Comparison of ENCODE assay signal across 21 mouse cellular contexts in genomic region chr1:84872105-84872504, GRCm38 (mm10). TPM values are rescaled to one million over a fixed set of nuclear protein-coding genes. Genes with fewer than 3 reads are reported as not detected.
DNase-seq lines count a peak whose midpoint lies in the region; ATAC-seq lines count a peak whose summit lies in the region.
"Had no signal": no experiment of that assay in that cellular context is flagged by ENCODE, and none has a peak within 500 bp of the region (broad histone marks: within the 10 kb centered on the region; RNA-seq: fewer than 3 reads in every experiment).

No protein-coding gene starts in this region.

- no peaks in the 10 kb centered on the region for H3K4me1 ChIP-seq in kidney, embryonic 14.5 days (ENCODE audit: control insufficient read depth, insufficient read depth, low read length)
- 0 out of 2 replicates have a peak, but pooled peaks cover 7% of the 10 kb centered on the region for H3K4me1 ChIP-seq in kidney, embryonic 15.5 days
- H3K4me1 ChIP-seq in liver, embryonic 11.5 days (replicated peaks; ENCODE audit: control insufficient read depth, insufficient read depth, low read length) = peaks cover 4% of the 10 kb centered on the region; the same call in 1 of the 2 replicates
- no peaks in the 10 kb centered on the region for H3K4me1 ChIP-seq in midbrain, embryonic 15.5 days
- H3K4me1 ChIP-seq: heart, embryonic 15.5 days had no signal

- DNase-seq in kidney, adult 11 months = peak; percentile 82
- no peak for DNase-seq in liver, embryonic 11.5 days (ENCODE audit: low spot score)
- no peak for DNase-seq in right cerebral cortex, adult 18-20 months
- no peak for DNase-seq in thymus, postnatal 4 days
- DNase-seq in frontal cortex, postnatal 25 days (ENCODE audit: low spot score in 2 of 2) = no peak
- DNase-seq: adrenal gland, adult 2 months; cerebellum, adult 18-20 months; heart, adult 11 months; lung, adult 2 months; right cerebral cortex, postnatal 25 days; thymus, adult 18-20 months had no signal

- WGBS in kidney, embryonic 14.5 days = 7% methylated on average over 3 of the region's 3 CpGs
- 18% methylated on average over 3 of the region's 3 CpGs for WGBS in kidney, embryonic 15.5 days
- 54% methylated on average over 3 of the region's 3 CpGs for WGBS in liver, embryonic 11.5 days
- 18% methylated on average over 3 of the region's 3 CpGs for WGBS in midbrain, embryonic 15.5 days

- H3K27me3 ChIP-seq in kidney, embryonic 14.5 days (ENCODE audit: control insufficient read depth, insufficient read depth, low read length) = no peaks in the 10 kb centered on the region
- H3K27me3 ChIP-seq in kidney, embryonic 15.5 days = no peaks in the 10 kb centered on the region
- H3K27me3 ChIP-seq in liver, embryonic 11.5 days (replicated peaks; ENCODE audit: control insufficient read depth, insufficient read depth, low read length) = no peaks in the 10 kb centered on the region
- H3K27me3 ChIP-seq in midbrain, embryonic 15.5 days (replicated peaks) = no peaks in the 10 kb centered on the region
- H3K27me3 ChIP-seq: CH12.LX; embryonic facial prominence, embryonic 13.5 days; heart, embryonic 15.5 days; midbrain, embryonic 13.5 days had no signal

- ATAC-seq in kidney, embryonic 14.5 days (ENCODE audit: low FRiP score, low TSS enrichment) = no peak; the same call in 1 of the 2 replicates
- peak; percentile 47; the same call in 1 of the 2 replicates for ATAC-seq in kidney, embryonic 15.5 days (replicated peaks; ENCODE audit: low FRiP score)
- no peak for ATAC-seq in liver, embryonic 11.5 days (replicated peaks; ENCODE audit: low FRiP score)
- no peak for ATAC-seq in midbrain, embryonic 15.5 days (replicated peaks)
- ATAC-seq: inflammation-experienced regulatory T-cells, adult 6 months; midbrain, embryonic 13.5 days had no signal

- no peak overlapping the region for H3K4me3 ChIP-seq in kidney, embryonic 14.5 days (ENCODE audit: low read length)
- no peak overlapping the region for H3K4me3 ChIP-seq in kidney, embryonic 15.5 days (replicated peaks)
- no peak overlapping the region for H3K4me3 ChIP-seq in liver, embryonic 11.5 days (ENCODE audit: low read depth, low read length)
- H3K4me3 ChIP-seq in midbrain, embryonic 15.5 days = no peak overlapping the region
- H3K4me3 ChIP-seq: embryonic facial prominence, embryonic 13.5 days; heart, embryonic 15.5 days; hindbrain, embryonic 10.5 days; midbrain, embryonic 13.5 days had no signal

- H3K4me2 ChIP-seq in kidney, embryonic 14.5 days (replicated peaks; ENCODE audit: low read depth, low read length) = no peak overlapping the region
- no peak overlapping the region for H3K4me2 ChIP-seq in kidney, embryonic 15.5 days
- H3K4me2 ChIP-seq in liver, embryonic 11.5 days = no peak overlapping the region
- H3K4me2 ChIP-seq in midbrain, embryonic 15.5 days = no peak overlapping the region
- H3K4me2 ChIP-seq: embryonic facial prominence, embryonic 13.5 days; heart, embryonic 15.5 days; midbrain, embryonic 13.5 days had no signal

- H3K9me3 ChIP-seq in kidney, embryonic 14.5 days (ENCODE audit: control insufficient read depth, low read length) = no peaks in the 10 kb centered on the region
- H3K9me3 ChIP-seq in kidney, embryonic 15.5 days (replicated peaks) = no peaks in the 10 kb centered on the region
- H3K9me3 ChIP-seq in liver, embryonic 11.5 days (ENCODE audit: control insufficient read depth, low read length) = no peaks in the 10 kb centered on the region
- no peaks in the 10 kb centered on the region for H3K9me3 ChIP-seq in midbrain, embryonic 15.5 days
- H3K9me3 ChIP-seq: embryonic facial prominence, embryonic 13.5 days; heart, embryonic 15.5 days; hindbrain, embryonic 10.5 days; midbrain, embryonic 13.5 days had no signal

- no peak overlapping the region for H3K9ac ChIP-seq in kidney, embryonic 14.5 days (ENCODE audit: low read depth, low read length)
- no peak overlapping the region for H3K9ac ChIP-seq in kidney, embryonic 15.5 days
- H3K9ac ChIP-seq in liver, embryonic 11.5 days (ENCODE audit: low read depth, low read length) = no peak overlapping the region
- no peak overlapping the region for H3K9ac ChIP-seq in midbrain, embryonic 15.5 days
- H3K9ac ChIP-seq: embryonic facial prominence, embryonic 13.5 days; heart, embryonic 15.5 days; midbrain, embryonic 13.5 days had no signal

- no peak overlapping the region for H3K27ac ChIP-seq in kidney, embryonic 14.5 days (ENCODE audit: low read depth, low read length)
- peak overlapping the region; percentile 80 for H3K27ac ChIP-seq in kidney, embryonic 15.5 days
- H3K27ac ChIP-seq in liver, embryonic 11.5 days (ENCODE audit: low read depth, low read length) = peak overlapping the region; percentile 36; the same call in 1 of the 2 replicates
- no peak overlapping the region for H3K27ac ChIP-seq in midbrain, embryonic 15.5 days
- H3K27ac ChIP-seq: embryonic facial prominence, embryonic 13.5 days; heart, embryonic 15.5 days; hindbrain, embryonic 10.5 days; macrophage; midbrain, embryonic 13.5 days had no signal

- H3K36me3 ChIP-seq in kidney, embryonic 14.5 days (ENCODE audit: control insufficient read depth, insufficient read depth, low read length) = no peaks in the 10 kb centered on the region
- no peaks in the 10 kb centered on the region for H3K36me3 ChIP-seq in kidney, embryonic 15.5 days
- H3K36me3 ChIP-seq in liver, embryonic 11.5 days (ENCODE audit: control insufficient read depth, insufficient read depth, low read length) = no peaks in the 10 kb centered on the region
- no peaks in the 10 kb centered on the region for H3K36me3 ChIP-seq in midbrain, embryonic 15.5 days (replicated peaks)
- H3K36me3 ChIP-seq: embryonic facial prominence, embryonic 13.5 days; heart, embryonic 15.5 days; hindbrain, embryonic 10.5 days; midbrain, embryonic 13.5 days had no signal

RNA-seq across cellular contexts. Expression of gene Trip12, which starts 31.8 kb away (rescaled TPM):
- 57.9 and 85.8 TPM in 2 replicates for polyA plus RNA-seq in kidney, embryonic 14.5 days (2014; fragmentation: Nextera tagmentation; extraction: Ambion mirVana)
- 61.5 and 65.3 TPM in 2 replicates for polyA plus RNA-seq in kidney, embryonic 15.5 days (2015; fragmentation: Nextera tagmentation; extraction: Ambion mirVana)
- 75.9 and 78.1 TPM in 2 replicates for polyA plus RNA-seq in liver, embryonic 11.5 days (2014; fragmentation: Nextera tagmentation; extraction: Ambion mirVana)
- polyA plus RNA-seq in midbrain, embryonic 15.5 days (2015; fragmentation: Nextera tagmentation; extraction: Ambion mirVana) = 53.1 and 53.2 TPM in 2 replicates

RNA-seq across cellular contexts. Expression of gene Fbxo36, which starts 32.5 kb away (rescaled TPM):
- 10.6 and 13.3 TPM in 2 replicates for polyA plus RNA-seq in kidney, embryonic 14.5 days (2014; fragmentation: Nextera tagmentation; extraction: Ambion mirVana)
- polyA plus RNA-seq in kidney, embryonic 15.5 days (2015; fragmentation: Nextera tagmentation; extraction: Ambion mirVana) = 10.4 and 11.1 TPM in 2 replicates
- polyA plus RNA-seq in liver, embryonic 11.5 days (2014; fragmentation: Nextera tagmentation; extraction: Ambion mirVana) = 10.2 and 10.4 TPM in 2 replicates
- 5.1 and 6.0 TPM in 2 replicates for polyA plus RNA-seq in midbrain, embryonic 15.5 days (2015; fragmentation: Nextera tagmentation; extraction: Ambion mirVana)

Comparison
In these comparisons a context has a peak if more than half of its experiments do, and no peak if none do; other contexts are left out.
1. H3K27ac ChIP-seq: peak in kidney, embryonic 15.5 days (single experiment) and liver, embryonic 11.5 days (single experiment); none in kidney, embryonic 14.5 days (single experiment) and midbrain, embryonic 15.5 days (single experiment).